Mouse (Mus musculus): ENCODE data around the gene Pou4f1. TPM values are rescaled to one million over a fixed set of nuclear protein-coding genes. Genes with fewer than 3 reads are reported as not detected.

The Pou4f1 gene
- total RNA-seq, 4 experiments from 2014 or later = 0.13 to 0.19 TPM; not detected in 2

- no peak for DNase-seq (ENCODE audit: low spot score)
Observed at GRCm38 (mm10) chr14:104456976-104457375, 10.8 kb downstream of the Pou4f1 start.

DNA sequence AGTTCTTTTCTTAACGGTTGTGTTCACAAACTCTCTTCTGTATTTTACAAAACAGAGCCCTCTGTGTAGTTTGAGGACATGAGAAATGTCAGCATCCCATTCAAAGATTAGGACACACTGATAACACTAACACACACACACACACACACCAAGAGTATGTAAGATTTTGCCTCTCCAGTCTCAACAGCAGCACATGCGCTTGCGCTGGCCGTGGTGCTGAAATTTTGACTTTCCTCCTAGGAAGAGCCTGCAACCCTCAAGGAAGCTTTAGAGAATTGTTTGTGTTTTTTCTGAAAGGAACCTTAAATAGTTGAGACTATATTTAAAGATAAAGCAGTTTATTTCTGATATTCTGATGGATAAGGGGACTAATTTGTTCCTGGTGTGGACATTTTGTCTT, 14.0 kb downstream of the Pou4f1 start:
- no peak for DNase-seq (ENCODE audit: low spot score)

DNA sequence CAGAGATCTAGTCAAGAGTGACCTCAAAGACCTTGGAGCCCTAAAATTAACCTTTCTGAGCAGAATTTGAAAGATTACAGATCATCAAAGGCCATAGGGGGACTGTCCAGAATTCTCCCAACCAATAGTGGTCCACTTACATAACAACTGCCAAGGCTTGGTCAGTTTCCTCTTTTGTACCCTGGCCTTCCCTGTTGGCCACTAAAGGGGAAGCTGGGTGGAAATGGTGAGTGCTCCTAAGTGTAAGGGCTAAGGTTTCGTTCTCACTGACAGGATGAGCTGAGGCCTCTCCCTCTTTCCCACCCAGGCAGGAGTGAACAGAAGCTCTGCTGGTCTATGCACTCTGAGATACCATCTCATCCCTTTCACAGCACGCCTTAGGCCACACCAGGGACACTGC, 33.5 kb downstream of the Pou4f1 start:
- no peak for DNase-seq (ENCODE audit: low spot score)

DNA sequence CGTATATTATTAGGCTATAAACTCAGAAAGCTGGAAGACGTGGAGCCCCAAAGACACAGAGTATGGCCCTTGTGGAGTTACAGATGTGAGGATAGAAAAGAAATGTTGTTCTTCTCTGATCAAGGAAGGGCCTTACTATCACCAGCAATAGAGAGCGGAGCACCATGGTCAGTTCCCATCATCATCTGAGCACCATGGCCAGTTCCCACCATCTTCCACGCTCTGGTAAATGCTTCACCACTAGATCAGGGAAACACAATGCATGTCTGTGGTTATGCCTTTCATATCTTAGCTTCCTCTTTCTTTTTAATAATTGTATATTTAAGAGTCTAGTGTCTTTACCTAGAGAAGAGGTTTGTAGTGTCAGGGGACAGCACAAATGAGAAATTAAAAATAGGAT, 37.0 kb downstream of the Pou4f1 start:
- DNase-seq (ENCODE audit: low spot score) = no peak

GRCm38 (mm10) chr14:104423688-104424470, 43.9 kb downstream of the Pou4f1 start:
- no peak for DNase-seq (ENCODE audit: low spot score)

Other genes starting within 250 kb of the Pou4f1 start
- 1 to 10 TPM; 4.2 to 9.5 (median 6.5) TPM for gene Rnf219, start 54.6 kb upstream of the Pou4f1 start, total RNA-seq (2022)